Mouse (Mus musculus): Measurements from ENCODE around the gene Zfp781. TPM values are rescaled to one million over a fixed set of nuclear protein-coding genes. Genes with fewer than 3 reads are reported as not detected.

Zfp781 gene
- polyA plus RNA-seq (2017; shearing (Covaris generic)) = 3.7 TPM

DNA sequence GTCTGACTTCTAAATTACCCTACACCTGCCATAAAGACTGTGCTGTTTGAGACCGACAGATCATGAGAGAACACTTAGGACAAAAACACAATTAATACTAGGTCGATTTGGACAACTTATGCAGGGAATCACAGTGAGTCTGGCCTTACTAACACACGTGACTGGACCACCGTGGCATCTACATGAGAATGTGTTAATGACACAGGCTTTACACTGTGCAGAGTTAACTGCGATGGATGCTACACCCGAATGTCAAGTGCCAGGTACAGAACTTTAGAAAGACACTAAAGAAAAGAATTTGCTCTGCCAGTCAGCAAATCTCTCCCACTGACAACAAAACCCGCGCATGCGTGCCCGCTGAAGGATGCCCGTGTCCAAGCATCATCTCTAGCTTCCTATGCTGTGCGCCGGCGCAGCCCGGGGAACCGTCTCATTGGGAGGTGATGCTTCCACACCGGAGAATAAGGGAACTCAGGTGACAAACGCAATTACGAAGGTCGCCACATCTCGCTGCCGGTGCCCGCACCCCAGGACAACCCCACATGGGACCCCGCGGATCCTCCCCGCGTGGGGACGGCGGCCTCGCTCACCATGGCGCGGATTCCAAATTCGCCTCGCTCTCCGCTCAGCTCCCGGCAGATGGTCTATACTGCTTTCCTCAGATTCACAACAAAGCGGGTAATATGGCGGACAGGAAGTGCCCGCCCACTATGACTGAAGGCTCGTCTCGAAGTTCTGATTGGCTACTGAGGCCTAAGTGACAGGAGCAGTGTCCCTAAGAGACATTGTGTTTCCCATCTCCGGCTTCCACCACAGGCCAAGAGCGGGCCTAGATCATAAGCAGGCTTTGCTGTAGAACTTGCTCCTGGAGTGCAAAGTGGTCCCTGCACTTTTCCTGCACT lies at the start of gene Zfp781:
Zfp781 (minus strand) TSS at position 639 of the 902 bp plus-strand sequence.

DNA sequence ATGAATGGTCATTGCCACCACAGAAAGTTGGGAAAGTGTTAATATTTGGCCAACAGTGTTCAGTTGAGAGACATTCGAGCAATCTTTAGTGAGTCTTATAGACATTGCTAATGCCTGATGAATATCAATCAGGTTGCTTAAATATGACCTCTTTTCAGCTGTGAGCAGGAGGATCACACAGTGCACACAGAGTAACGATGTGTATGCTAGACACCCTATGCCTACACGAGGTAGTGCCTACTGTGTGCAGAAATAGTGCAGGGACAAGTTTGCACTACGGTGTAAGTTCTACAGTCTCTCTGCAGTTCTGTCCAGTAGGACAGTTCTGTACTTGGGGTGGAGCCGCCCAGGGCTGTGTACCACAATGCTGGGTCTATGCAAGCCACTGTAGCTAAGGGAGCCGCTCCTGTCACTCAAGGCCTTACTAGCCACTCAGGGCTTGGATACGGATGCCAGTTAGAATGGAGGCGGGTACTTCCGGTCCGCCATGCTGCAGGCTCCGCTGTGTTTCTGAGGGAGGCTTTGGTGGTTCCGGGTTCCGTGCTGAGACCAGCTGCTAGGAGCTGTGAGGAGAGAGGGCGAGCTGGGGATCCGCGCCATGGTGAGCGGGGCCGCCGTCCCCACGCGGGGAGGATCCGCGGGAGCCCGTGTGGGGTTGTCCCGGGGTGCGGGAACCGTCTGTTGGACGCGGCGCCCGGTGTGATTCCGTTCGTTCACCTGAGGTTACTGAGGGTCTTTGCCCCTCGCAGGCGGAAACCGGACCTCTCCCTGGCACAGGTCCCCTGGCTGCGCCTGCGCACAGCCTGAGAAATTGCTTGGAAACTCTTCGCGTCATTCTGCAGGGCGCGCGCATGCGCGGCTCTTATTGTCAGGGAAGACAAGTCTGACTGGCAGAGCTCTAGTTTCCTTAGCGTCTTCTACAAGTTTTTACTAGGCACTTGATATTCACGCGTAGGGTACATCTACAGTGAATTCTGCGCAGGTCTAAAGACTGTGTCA lies 66.6 kb downstream of the Zfp781 start, which contains the start of gene Gm32687:
Gm32687 (plus strand) TSS at position 526 of the 999 bp plus-strand sequence.

Other genes starting within 250 kb of the Zfp781 start
- gene Zfp433, start 225.7 kb downstream of the Zfp781 start, polyA plus RNA-seq (2017; shearing (Covaris generic)) = 22.8 TPM
- gene Gm3055, start 159.3 kb downstream of the Zfp781 start, polyA plus RNA-seq (2017; shearing (Covaris generic)) = 5.7 TPM
- gene Gm4767, start 118.3 kb downstream of the Zfp781 start, polyA plus RNA-seq (2017; shearing (Covaris generic)) = 6.3 TPM
- 7.0 TPM for gene Gm32687, start 66.5 kb downstream of the Zfp781 start, polyA plus RNA-seq (2017; shearing (Covaris generic))
- gene Zfp873, start 117.6 kb upstream of the Zfp781 start, polyA plus RNA-seq (2017; shearing (Covaris generic)) = 9.7 TPM
- gene BC024063, start 152.9 kb upstream of the Zfp781 start, polyA plus RNA-seq (2017; shearing (Covaris generic)) = 6.0 TPM
- 10.9 TPM for gene AU041133, start 197.5 kb upstream of the Zfp781 start, polyA plus RNA-seq (2017; shearing (Covaris generic))

Measured in CD4-positive, CD25-positive, alpha-beta regulatory T cell (primary cell).